Mouse (Mus musculus) cerebellum, adult 9-11 months (tissue): ENCODE measurements around the gene Rab44.

Experiments
- DNase-seq: peaks from one replicate; pipeline ENCODE4 v3.0.0; 2022

The Rab44 gene

DNA sequence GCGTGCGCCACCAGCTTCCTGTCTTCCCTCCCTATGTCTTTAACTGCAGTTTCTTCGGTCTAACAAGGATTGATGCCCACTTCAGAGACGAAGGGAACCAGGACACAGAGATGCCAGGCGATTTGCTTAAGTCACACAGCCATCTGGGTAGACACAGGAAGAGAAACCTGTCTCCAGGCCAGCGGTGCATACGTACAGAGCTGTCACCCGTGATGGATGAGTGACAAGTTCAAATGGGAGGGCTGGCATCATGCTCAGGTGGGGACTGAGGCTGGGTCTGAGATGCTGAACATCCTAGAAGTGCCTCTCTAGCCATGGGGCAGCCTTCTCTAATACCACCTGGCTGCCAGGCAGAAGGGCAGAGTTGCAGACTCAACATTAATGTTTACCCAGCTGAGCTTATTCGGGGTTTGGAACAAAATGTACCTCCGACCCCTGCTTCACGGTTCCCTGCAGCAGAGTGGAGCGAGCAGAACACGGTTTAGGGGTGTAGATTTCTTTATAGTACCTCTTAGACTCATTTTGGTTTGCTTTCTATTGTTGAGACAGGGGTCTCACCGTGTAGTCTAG, 56.6 kb downstream of the Rab44 start:
- no peak for DNase-seq

DNA sequence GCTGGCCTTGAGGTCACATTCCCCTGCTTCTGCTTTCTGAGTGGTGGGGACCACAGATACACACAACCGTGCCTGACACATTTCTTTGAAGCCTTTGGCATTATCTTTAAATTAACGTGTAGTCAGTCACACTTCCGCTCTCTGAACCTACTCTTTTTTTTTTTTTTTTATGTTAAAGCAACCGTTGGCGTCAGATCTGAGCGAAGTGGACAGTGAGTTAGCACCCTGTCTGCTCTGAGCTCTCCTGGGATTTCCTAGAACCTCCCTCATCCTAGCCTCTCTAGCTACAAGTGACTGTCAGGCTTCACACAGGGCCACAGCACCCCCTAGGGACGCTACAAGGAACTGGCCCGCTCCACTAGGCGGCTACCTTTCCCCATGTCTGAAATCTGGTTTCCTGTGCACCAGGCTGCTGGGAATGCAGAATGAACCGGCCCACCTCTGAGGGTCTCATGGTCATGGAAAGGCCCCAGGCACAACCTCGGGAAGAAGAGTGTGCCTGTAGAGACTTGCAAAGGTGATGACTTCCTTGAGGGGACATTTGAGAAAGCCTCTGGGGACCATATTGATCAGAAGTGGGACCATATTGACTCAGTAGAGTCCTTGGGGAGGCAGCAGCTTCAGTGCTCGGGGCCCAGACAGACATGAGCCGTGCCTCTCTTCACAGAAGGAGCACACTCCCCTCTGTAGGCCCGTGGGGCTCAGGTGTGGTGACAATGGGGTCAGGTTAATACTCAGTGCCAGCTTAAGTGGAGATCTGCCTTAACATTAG, 57.2 kb downstream of the Rab44 start:
- DNase-seq, result peak; percentile 56

DNA sequence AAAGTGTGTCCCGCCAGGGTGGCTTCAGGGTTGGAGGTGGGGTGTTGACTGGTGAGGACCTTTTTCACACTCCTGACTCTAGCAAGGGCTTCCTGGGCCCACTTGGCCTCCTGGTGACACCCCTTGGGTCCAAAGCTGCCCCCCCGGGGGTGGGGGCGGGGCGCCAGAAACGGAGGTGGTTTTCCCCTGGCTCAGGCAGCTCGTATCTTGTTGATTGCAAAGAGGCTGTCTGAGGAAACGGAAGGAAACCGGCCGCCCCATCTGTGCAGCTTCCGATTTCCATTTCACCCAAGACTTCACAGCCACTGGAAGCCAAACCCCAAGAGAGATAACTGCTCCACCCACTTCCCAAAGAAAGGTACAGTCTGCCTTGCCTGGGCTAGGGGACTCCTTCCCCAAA, 58.1 kb downstream of the Rab44 start:
- no peak for DNase-seq

DNA sequence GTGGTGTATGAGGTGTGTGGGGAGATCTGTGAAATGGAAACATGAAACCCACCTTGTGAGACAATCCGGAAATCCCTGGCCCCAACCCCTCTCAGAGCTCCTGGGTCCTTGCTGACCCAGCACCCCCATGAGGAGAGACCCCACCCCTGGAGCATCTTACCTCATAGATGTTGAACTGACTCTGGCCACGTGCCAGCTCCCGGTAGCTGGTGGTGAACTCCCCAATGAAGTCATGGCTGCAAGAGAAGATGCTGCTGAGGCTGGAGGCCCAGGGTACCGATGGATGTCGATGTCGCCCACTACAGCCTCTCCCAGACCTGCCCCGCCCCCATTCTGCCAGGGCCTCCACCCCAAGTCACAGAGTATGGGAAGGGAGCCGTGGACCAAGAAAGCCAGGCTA, 59.2 kb downstream of the Rab44 start:
- no peak for DNase-seq

DNA sequence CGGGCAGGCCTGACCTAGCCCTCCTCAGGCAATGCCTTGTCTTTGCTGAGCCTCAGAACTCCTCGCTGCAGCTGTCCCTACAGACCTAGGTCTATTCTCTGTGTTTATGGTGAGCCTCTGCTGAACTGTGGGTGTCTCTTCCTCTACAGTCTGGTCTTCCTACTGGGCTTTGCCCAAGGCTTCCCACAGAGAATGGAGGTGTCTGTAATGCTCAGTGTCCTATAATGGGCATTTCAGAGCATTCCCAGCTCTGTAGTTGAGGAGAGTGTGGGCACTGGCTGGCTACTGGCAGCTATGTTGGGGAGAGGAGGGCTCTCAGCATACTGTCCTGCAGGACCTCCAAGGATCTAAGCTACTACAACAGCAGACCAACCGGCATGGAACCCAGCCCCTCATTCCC, 61.7 kb downstream of the Rab44 start:
- DNase-seq, result no peak

DNA sequence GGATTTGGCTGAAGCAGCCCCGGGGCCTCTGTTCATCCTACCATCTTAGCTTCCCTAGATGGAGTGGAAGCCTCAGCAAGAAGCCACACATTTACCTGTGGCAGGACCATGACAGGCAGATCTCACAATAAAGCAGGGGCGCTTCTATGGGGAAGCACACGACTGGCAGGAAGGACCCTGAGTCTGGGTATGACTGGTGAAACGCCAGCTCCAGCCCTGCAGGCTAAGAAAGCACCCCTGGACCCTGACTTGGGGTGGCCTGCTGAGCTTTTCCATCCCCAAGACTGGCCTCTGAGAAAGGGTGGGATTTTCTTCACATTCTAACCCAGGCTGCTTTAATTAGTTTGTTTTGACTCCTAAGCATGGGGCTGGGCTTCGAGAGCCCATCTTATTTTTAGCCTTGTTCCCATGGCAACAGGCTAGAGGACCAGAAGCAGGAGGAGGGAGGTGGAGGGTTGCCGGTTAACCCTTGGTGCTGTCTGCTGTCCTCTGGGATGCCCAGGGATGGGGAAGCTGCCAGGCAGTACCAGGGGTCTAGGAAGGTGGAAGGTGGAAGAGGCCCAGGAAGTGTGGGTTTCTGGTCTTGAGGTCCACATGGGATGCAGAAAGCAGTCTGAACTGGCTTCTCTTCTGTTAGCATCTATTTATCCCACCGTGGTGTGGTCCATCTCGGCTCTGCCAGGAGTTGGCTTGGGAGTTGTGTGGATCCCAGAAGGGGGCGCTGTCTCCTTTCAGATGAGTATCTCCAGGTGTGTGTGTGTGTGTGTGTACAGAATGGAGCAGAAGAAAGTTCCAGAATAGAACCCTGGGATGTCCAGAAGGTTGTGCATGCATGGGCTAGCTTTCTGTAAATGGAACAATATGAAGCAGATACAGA, 62.7 kb downstream of the Rab44 start:
- DNase-seq, result peak; percentile 24

DNA sequence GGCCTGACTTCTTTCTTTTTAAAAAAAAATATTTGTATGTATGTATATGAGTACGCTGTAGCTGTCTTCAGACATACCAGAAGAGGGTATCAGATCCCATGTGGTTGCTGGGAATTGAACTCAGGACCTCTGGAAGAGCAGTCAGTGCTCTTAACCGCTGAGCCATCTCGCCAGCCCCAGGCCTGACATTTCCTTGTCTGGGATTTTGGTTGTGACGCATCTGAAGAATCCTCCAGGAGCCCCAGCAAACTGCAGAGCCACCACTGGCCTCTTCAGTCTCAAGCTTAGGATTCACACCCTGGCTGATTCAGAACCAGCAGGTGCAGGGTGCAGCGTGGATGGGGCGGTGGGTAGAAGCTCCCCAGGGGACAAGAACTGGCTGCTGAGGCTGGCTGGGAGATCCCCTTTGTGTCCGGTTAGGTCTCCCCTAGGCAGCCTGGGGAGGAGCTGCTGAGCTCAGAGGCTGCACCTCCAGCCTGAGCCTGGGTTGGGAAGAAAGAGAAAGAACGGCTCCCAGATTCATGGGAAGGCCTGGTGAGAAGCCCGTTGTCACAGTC, 64.6 kb downstream of the Rab44 start:
- DNase-seq, result no peak

DNA sequence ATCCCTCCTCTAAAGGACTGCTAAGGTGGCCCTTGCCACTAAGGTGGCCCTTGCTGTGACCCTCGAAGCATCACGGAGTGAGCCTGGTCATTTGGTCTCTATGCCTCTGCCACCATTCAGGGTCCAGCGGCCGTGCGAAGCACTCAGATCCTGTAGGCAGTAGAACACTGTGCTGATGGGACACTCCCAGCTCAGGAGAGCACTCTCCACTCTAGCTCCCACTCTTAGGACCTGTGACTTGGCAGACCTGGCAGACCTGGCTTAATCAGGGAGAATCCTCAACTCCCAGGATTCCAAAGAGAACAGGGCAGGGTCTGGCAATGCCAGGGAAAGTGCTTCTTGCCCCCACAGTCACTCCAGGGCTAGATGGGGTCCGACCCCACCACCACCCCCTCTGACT, 66.0 kb downstream of the Rab44 start:
- DNase-seq, result no peak

DNA sequence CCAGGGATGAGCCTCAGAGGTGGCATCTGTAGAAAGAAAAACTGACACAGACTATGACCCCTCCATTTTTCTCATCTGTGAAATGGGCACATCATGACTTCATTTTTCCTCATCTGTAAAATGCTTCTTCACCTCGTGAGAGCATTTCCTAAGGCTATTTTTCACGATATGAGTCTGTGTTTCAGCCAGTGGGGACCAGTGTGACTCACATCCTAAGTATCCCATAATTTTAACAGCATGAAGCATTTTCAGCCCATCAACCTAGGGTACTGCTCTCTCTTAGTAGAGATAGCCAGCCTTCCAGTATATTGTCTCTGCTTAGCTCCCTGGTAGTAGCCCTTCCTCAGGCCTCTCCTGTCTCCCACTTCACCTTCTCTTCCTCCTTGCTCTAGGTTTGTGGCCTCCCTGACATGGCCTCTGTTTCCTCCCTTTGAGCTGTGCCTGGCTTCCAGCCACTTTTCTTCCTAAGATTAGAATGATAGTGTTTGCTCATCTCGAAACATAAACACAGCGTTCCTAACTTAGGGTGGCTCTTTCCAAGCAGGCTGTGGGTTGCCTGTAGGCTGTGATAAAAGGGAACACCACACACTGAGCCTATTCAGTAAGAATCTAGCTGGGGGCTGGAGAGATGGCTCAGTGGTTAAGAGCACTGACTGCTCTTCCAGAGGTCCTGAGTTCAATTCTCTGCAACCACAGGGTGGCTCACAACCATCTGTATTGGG, 66.6 kb downstream of the Rab44 start:
- no peak for DNase-seq

DNA sequence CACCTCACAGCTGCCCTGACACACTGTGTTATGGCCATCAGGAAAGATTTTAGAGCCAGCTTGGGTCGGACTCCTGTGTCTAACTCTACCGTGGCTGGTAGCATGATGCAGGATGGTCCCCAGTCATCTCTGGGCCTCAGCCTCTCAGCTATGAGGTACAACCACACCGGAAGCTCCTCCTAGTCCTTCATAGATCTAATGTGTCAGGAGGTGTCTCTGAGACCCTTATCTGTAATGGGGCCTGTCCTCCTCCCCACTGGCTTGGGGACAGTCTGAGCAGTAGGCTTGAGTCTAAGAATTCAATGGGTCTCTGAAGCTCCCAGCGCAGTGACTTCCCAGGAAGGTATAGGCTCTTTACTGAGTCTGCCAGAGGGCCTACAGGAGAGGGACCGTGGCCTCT, 67.8 kb downstream of the Rab44 start:
- DNase-seq, result no peak

DNA sequence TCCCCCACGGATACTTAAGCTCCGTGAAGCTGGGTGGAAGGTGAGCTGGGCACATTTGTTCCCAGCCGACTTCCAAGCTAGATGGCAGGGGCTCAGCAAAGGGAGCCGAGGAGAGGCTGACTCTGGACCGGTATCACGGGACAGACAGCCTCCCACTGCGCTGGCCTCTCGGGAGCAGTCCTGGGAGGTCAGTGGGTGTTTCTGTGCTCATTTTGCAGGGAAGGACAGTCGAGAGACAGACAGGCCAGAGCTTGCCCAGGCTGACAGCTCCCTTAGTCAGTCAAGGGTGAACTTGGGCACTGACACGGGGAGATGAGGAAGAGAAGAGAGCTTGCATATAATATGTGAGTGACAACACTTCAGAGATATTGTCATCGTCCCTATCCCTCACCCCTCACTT, 69.2 kb downstream of the Rab44 start:
- no peak for DNase-seq

DNA sequence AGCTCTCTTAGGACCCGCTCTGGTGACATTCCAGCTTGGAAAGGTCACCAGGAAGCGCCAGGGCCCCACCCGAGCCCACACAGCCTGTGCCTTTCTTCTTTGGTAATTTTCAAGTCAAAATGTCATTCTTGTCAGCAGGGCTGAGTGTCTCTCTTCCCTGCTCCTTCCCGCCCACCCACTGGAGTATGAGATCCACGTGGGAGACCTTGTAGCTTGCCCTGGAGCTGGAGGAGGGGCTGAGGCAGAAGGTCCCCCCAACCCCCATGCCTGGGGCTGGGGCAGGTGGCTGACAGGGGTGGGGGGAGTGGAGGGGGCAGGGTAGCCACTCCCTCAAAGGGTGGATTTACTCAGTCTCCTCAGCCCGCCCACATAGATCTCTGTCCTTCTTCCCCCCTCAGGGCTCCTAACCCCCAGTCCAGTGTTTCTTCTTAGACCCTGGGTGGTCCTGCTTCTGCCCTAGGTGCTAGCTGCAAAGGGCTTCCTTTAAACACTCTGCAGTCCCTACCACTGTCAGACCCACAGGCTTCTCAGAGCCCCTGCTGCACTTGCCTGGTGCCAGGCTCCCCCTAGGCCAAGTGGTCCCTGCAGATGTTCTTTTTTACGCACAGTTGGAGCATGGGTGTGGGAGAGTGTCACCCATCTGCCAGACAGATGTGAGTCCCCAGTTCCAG, 71.6 kb downstream of the Rab44 start:
- DNase-seq, result no peak

DNA sequence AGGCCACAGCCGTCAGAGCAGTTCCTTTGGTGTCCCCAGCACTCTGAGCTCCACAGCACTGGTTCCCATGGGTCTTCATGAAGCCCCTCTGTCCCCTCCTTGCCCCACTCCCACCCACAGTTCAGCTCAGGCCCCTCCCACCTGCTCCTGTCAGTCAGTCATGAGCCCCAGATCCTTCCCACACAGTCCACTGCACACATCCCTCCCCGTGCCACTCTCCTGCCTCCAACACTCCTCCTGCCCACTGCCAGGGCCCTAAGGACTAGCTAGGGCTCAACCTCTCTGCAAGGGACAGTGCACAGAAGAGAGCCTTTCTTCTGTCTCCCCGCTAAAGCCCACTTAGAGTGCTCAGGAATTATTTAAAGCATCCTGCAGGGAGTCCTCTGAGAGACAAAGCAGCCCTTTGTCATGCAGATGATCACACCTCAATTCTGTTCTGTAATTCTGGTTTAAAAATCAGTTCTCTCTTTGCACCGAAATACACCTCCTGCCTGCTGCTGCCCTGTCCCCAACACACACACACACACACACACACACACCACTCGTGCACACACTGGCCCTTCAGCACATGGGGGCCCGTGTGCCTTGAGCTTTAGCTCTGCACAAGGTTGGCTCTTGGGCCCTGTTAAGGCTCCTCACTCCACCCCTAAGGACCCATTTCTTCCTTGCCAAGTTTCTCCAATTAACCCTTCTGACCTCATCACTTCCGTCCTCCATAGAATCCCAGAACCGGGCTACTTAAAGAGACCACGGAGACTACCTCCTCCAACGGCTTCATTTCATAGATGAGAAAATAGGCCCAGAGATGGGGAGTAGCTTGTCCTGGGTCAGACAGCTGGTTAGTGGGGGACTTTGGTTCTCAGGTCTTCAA, 73.3 kb downstream of the Rab44 start:
- no peak for DNase-seq

DNA sequence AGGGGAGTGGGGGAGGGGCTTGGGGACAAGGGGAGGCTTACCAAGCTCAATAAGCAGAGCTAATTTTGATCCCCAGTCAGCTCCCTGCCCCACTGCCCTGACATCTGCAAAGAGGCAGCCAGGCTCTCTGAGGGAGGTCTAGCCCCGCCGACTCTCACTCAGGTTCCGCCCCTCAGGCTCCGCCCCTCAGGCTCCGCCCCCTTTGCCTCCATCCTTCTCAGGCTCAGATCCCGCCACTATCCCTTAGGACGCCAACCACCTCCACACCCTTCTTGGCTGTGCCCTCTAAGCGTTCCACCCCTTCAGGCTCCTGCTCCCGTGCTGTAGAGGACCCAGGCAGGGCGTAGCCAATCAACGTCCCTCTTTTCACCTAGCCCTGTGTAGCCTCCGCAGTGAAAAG, 75.0 kb downstream of the Rab44 start:
- DNase-seq, result no peak

DNA sequence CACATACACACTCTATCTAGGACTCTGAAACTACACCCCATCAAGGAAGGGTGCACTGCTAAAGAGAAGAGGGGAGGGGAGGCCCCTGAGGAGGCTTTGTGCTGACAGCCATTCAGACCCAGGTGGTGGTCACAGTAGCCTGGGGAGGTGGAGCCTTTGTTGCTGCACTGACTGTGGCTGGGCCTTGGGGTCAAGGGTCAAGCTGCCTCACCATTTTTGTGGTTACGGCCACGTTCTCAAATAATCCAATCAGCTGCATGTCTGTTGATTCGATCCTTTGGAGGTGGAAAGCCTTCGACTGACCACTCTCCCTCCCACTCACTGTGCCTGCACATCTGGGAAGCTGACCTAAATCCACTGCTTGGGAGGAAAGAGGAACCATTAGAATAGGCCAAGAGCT, 81.6 kb downstream of the Rab44 start:
- no peak for DNase-seq
